Mouse (Mus musculus) midbrain, postnatal 0 days (tissue): ENCODE measurements at regions not wholly inside any gene's neighbourhood (a gene's known extent, or its start where the extent isn't known, plus 50 kb on each side); places are given as distances from the start of the nearest gene placed in this dataset.

Source experiments
- ATAC-seq: fragments of 200-750 bp; cut with Nextera tagmentation; 2 replicates; pipeline ENCODE4 v1.8.0; 2017; ENCODE audit warnings: moderate number of reproducible peaks, mild to moderate bottlenecking, moderate TSS enrichment, moderate library complexity; ENCODE audit not compliant: low FRiP score
- DNase-seq: peaks from one replicate; pipeline ENCODE4 v3.0.0-alpha.2; 2015; ENCODE audit warnings: low spot score
- H3K27ac ChIP-seq: fragments of 300-500 bp; sonication (generic); 2 replicates; pipeline ENCODE4 v1.5.1; 2014; ENCODE audit warnings: low read depth, mild to moderate bottlenecking, low read length, mixed read lengths
- H3K27me3 ChIP-seq: fragments of 300-500 bp; sonication (generic); 2 replicates; pipeline ENCODE4 v1.6.1; 2014; ENCODE audit warnings: low read length, control low read depth, mixed read lengths; ENCODE audit not compliant: insufficient read depth
- H3K36me3 ChIP-seq: fragments of 300-500 bp; sonication (generic); 2 replicates; pipeline ENCODE4 v1.6.1; 2014; ENCODE audit warnings: low read length, control low read depth, mixed read lengths; ENCODE audit not compliant: insufficient read depth
- H3K4me1 ChIP-seq: fragments of 300-500 bp; sonication (generic); 2 replicates; pipeline ENCODE4 v1.6.1; 2014; ENCODE audit warnings: mild to moderate bottlenecking, control low read depth, antibody characterized with exemption, low read length, mixed read lengths; ENCODE audit not compliant: insufficient read depth
- H3K4me2 ChIP-seq: fragments of 300-500 bp; sonication (generic); 2 replicates; pipeline ENCODE4 v1.6.1; 2014; ENCODE audit warnings: low read depth, mild to moderate bottlenecking, low read length, mixed read lengths; ENCODE audit not compliant: poor library complexity, severe bottlenecking
- H3K4me3 ChIP-seq: fragments of 300-500 bp; sonication (generic); 2 replicates; pipeline ENCODE4 v1.5.1; 2014; ENCODE audit warnings: low read depth, mild to moderate bottlenecking, low read length, moderate library complexity
- H3K9ac ChIP-seq: fragments of 300-500 bp; sonication (generic); replicated peaks from 2 replicates; pipeline ENCODE4 v1.6.1; 2014; ENCODE audit warnings: mild to moderate bottlenecking, low read length, moderate library complexity, mixed read lengths; ENCODE audit not compliant: poor library complexity, severe bottlenecking
- H3K9me3 ChIP-seq: fragments of 300-500 bp; sonication (generic); 2 replicates; pipeline ENCODE4 v1.6.1; 2016; ENCODE audit warnings: low read length, control low read depth
- CTCF ChIP-seq: IDR thresholded peaks from 2 replicates; pipeline ENCODE4 v1.5.1; 2016; ENCODE audit warnings: antibody characterized with exemption, mild to moderate bottlenecking
- WGBS: fragments of 180-500 bp; shearing (Covaris S2); extraction: QIAGEN DNeasy Blood & Tissue Kit; methylation state at CpG from one replicate; pipeline ENCODE4 v1.1.7; 2014; 5-methylcytosine and 5-hydroxymethylcytosine counted together

DNA sequence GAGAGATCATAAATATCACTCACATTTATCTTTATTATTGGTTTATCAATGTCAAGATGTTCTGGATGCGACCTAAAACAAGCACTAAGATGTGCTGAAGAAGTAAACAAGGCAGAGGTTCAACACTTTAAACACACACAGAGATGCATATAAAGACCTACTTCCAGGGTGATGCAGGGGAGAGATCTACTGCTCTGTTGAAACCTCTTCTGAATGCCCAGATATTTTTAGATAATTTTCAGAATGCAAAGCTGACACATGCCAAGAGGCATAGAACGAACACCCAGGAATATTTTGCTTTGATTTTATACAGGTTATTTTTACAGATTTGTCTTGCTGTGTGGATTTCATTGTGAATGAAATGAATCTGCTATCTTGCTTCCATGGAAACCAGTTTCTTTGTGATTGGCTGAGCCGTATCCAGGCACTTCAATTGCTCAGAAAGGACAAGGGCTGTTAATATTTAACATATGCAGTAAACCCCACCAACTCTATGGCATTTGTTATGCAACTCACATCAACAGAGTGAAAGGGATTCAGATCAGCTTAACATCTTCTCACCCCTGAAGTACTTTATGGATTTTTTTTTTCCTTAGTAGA is 523.2 kb upstream of the Tbl1xr1 start:
- Histone ChIP-seq H3K4me1 (no peaks in the 10 kb centered on the region; the same call in 1 of the 2 replicates), H3K9ac (no peak overlapping the region), H3K4me3 (no peak overlapping the region), H3K36me3 (no peaks in the 10 kb centered on the region), H3K9me3 (no peaks in the 10 kb centered on the region), H3K27ac (peak overlapping the region; percentile 76), H3K4me2 (no peak overlapping the region), H3K27me3 (no peaks in the 10 kb centered on the region)
- DNase-seq, result peak; percentile 72
- ATAC-seq, result peak; percentile 87
- WGBS, result 17% methylated on average over 3 of the region's 3 CpGs
- no peak for TF ChIP-seq CTCF

GRCm38 (mm10) chr3:21553859-21554258 is 522.6 kb upstream of the Tbl1xr1 start:
- no peak for TF ChIP-seq CTCF
- Histone ChIP-seq H3K36me3 (no peaks in the 10 kb centered on the region), H3K4me3 (no peak overlapping the region), H3K4me1 (no peaks in the 10 kb centered on the region; the same call in 1 of the 2 replicates), H3K27ac (peak overlapping the region; percentile 76), H3K9ac (no peak overlapping the region), H3K4me2 (no peak overlapping the region), H3K9me3 (no peaks in the 10 kb centered on the region), H3K27me3 (no peaks in the 10 kb centered on the region)
- WGBS, result 31% methylated on average over 1 of the region's 1 CpGs
- ATAC-seq (no peak), DNase-seq (no peak)

DNA sequence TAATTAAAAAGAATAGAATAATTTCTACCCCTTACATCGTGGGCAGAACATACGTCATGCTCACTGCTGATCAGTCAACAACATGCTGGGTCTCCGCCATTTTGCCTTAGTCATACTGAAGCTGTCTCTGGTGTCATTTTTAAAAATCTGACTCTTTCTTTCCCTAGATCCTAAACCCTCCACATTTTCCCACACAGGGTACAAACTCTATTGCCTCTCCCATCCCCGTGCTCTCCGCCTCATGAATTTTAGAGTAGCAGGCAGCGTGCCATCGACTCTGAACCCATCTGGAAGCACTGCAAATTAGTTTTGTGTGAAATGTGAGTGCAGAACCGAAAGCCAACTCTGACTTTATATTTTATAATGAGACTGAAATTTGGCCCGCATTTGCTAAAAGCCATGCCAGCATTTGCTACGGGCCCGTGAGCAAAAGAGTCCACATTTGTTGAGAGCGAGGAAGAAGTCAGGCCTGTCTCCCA is 518.5 kb upstream of the Tbl1xr1 start:
- no peak for TF ChIP-seq CTCF
- peak; percentile 83 for DNase-seq
- H3K4me3 ChIP-seq, result no peak overlapping the region
- no peaks in the 10 kb centered on the region; the same call in 1 of the 2 replicates for H3K4me1 ChIP-seq
- no peaks in the 10 kb centered on the region for H3K27me3 ChIP-seq
- ATAC-seq, result no peak
- no peaks in the 10 kb centered on the region for H3K9me3 ChIP-seq
- H3K4me2 ChIP-seq, result no peak overlapping the region
- WGBS, result 62% methylated on average over 12 of the region's 12 CpGs
- H3K36me3 ChIP-seq, result no peaks in the 10 kb centered on the region
- H3K9ac ChIP-seq, result no peak overlapping the region
- no peak overlapping the region for H3K27ac ChIP-seq

- Histone ChIP-seq H3K4me2 (no peak overlapping the region), H3K9ac (no peak overlapping the region), H3K36me3 (no peaks in the 10 kb centered on the region), H3K9me3 (no peaks in the 10 kb centered on the region), H3K4me3 (no peak overlapping the region), H3K27me3 (no peaks in the 10 kb centered on the region), H3K4me1 (no peaks in the 10 kb centered on the region; the same call in 1 of the 2 replicates), H3K27ac (no peak overlapping the region)
- no peak for TF ChIP-seq CTCF
- ATAC-seq (no peak), DNase-seq (no peak)
- 93% methylated on average over 2 of the region's 2 CpGs for WGBS
Measured at GRCm38 (mm10) chr3:21562771-21563312, 513.6 kb upstream of the Tbl1xr1 start.

DNA sequence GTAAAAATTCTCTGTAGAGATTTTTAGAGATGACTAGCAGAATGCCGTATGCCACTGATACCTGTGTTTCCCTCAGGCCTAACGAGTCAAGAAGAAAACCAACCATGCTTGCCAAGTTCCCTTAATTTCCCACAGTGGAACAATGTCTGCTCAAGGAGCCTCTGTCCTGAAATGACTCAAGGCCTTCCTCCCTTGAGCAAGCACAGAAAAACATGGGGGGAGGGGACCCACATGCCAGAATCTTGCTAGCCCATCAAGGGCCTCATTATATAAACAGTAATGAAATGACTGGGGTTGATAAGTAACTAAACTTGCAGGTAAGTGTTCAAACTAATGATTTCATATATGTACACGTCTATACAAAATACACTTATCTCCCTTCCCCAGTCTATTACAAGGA is 513.0 kb upstream of the Tbl1xr1 start:
- no peak overlapping the region for H3K9ac ChIP-seq
- ATAC-seq (no peak), DNase-seq (no peak)
- H3K27ac ChIP-seq, result no peak overlapping the region
- H3K4me3 ChIP-seq, result no peak overlapping the region
- 58% methylated on average over 3 of the region's 3 CpGs for WGBS
- no peaks in the 10 kb centered on the region for H3K27me3 ChIP-seq
- H3K4me2 ChIP-seq, result no peak overlapping the region
- no peaks in the 10 kb centered on the region for H3K9me3 ChIP-seq
- no peaks in the 10 kb centered on the region for H3K36me3 ChIP-seq
- TF ChIP-seq CTCF, result no peak
- no peaks in the 10 kb centered on the region; the same call in 1 of the 2 replicates for H3K4me1 ChIP-seq

DNA sequence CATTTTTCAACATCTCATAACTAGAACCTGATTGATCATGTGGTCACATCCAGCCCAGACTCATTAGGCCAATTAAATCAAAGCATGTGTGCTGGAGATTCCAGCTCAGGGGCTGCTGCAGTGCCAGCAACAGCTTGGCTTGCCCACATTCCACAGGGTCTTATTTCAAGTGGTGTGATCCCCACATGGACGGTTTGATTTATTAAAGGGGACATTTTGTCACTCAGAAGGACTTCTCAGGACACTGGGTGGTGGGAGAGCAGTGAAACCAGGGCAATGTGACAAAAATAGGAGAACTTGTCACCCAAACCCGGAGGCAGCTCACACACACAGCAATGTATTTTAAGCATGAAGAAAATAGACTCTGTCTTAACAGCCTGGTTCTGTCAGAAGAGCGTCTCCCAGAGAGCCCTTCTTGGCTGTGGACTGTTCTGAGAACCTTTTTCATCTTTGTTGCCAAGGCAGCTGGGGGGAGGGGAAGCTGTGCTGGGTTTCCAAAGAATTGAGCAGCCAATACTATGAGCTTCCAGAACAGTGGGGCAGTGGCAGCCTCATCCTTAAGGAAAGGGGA is 512.2 kb upstream of the Tbl1xr1 start:
- DNase-seq (peak; percentile 89), ATAC-seq (peak; percentile 87)
- Histone ChIP-seq H3K27me3 (no peaks in the 10 kb centered on the region), H3K27ac (peak overlapping the region; percentile 68), H3K36me3 (no peaks in the 10 kb centered on the region), H3K4me1 (no peaks in the 10 kb centered on the region; the same call in 1 of the 2 replicates), H3K4me2 (no peak overlapping the region), H3K9me3 (no peaks in the 10 kb centered on the region), H3K4me3 (no peak overlapping the region), H3K9ac (no peak overlapping the region)
- TF ChIP-seq CTCF, result no peak
- 9% methylated on average over 3 of the region's 3 CpGs for WGBS
